Comparison of ENCODE assay signal across 45 mouse cellular contexts in the genomic region with DNA sequence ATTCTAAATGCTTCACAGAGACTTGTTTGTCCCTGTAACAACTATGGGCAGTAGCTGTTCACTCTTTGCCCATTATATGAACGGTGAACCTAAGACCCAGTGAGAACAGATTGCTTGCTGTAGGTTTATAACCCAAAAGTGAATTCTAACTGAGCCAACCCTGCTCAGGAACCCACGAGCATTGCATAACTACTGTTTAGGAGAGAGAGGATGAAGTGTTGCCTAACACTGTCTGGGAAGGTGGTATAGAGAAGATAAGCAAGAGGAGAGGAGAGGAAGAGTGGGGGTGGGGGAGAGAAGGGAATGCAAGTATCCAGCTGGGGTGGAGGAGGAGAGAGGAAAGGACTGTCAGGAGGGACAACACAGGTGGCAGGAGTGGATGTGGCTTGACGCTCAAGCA. TPM values are rescaled to one million over a fixed set of nuclear protein-coding genes. Genes with fewer than 3 reads are reported as not detected.
DNase-seq lines count a peak whose midpoint lies in the region; ATAC-seq lines count a peak whose summit lies in the region.
"Had no signal": no experiment of that assay in that cellular context is flagged by ENCODE, and none has a peak within 500 bp of the region (broad histone marks: within the 10 kb centered on the region; RNA-seq: fewer than 3 reads in every experiment).

No protein-coding gene starts in this region.

- peak; percentile 32 for DNase-seq in liver, embryonic 11.5 days (ENCODE audit: low spot score)
- DNase-seq in 416B (ENCODE audit: low read depth) (peak; percentile 90), adipocyte (ENCODE audit: low spot score) (peak; percentile 60)
- no peak for DNase-seq in cerebellum, postnatal 4 days (ENCODE audit: low spot score in 2 of 2)
- DNase-seq: adrenal gland, adult 8-10 months; cerebellum, adult 11 months; cerebellum, adult 9-11 months; gastrocnemius, postnatal 25 days; heart, adult 2 months; kidney, adult 2 months; kidney, postnatal 36 days; lung, embryonic 14.5 days; thymus, postnatal 4 days had no signal

- no peak overlapping the region for H3K4me2 ChIP-seq in liver, embryonic 11.5 days
- H3K4me2 ChIP-seq in liver, embryonic 12.5 days: no peak overlapping the region
- H3K4me2 ChIP-seq: forebrain, embryonic 13.5 days; hindbrain, embryonic 12.5 days; intestine, embryonic 15.5 days; limb, embryonic 13.5 days; lung, embryonic 14.5 days; neural tube, embryonic 12.5 days had no signal

- no peaks in the 10 kb centered on the region for H3K27me3 ChIP-seq in liver, embryonic 11.5 days (replicated peaks; ENCODE audit: control insufficient read depth, insufficient read depth, low read length)
- H3K27me3 ChIP-seq in liver, embryonic 12.5 days (replicated peaks): peaks cover 4% of the 10 kb centered on the region; the same call in 1 of the 2 replicates
- H3K27me3 ChIP-seq: forebrain, embryonic 13.5 days; hindbrain, embryonic 12.5 days; intestine, embryonic 15.5 days; limb, embryonic 13.5 days; neural tube, embryonic 12.5 days had no signal

- no peaks in the 10 kb centered on the region for H3K36me3 ChIP-seq in liver, embryonic 11.5 days (ENCODE audit: control insufficient read depth, insufficient read depth, low read length)
- no peaks in the 10 kb centered on the region for H3K36me3 ChIP-seq in liver, embryonic 12.5 days
- H3K36me3 ChIP-seq: hindbrain, embryonic 12.5 days; intestine, embryonic 15.5 days; limb, embryonic 13.5 days; midbrain, embryonic 10.5 days; neural tube, embryonic 12.5 days had no signal

- WGBS in liver, embryonic 11.5 days: 31% methylated on average over 3 of the region's 3 CpGs
- WGBS in liver, embryonic 12.5 days (ENCODE audit: insufficient replicate concordance): 18% methylated on average over 3 of the region's 3 CpGs

- H3K4me3 ChIP-seq in liver, embryonic 11.5 days (ENCODE audit: low read depth, low read length): no peak overlapping the region
- no peak overlapping the region for H3K4me3 ChIP-seq in liver, embryonic 12.5 days
- H3K4me3 ChIP-seq: erythroblast, embryonic 14.5 days; forebrain, embryonic 13.5 days; heart, adult 2 months; hindbrain, embryonic 12.5 days; intestine, embryonic 15.5 days; layer of hippocampus, adult 2 months; left cerebral cortex, adult 2 months; limb, embryonic 13.5 days; midbrain, embryonic 10.5 days; myocyte; neural tube, embryonic 12.5 days had no signal

- peaks cover 14% of the 10 kb centered on the region for H3K4me1 ChIP-seq in liver, embryonic 11.5 days (replicated peaks; ENCODE audit: control insufficient read depth, insufficient read depth, low read length)
- H3K4me1 ChIP-seq in liver, embryonic 12.5 days: peaks cover 53% of the 10 kb centered on the region
- H3K4me1 ChIP-seq: forebrain, embryonic 13.5 days; limb, embryonic 13.5 days; midbrain, embryonic 10.5 days; neural tube, embryonic 12.5 days had no signal

- no peak overlapping the region for H3K9ac ChIP-seq in liver, embryonic 11.5 days (ENCODE audit: low read depth, low read length)
- no peak overlapping the region for H3K9ac ChIP-seq in liver, embryonic 12.5 days
- H3K9ac ChIP-seq: forebrain, embryonic 13.5 days; hindbrain, embryonic 12.5 days; intestine, embryonic 15.5 days; limb, embryonic 13.5 days; liver, embryonic 14.5 days; lung, embryonic 14.5 days; neural tube, embryonic 12.5 days had no signal

- no peaks in the 10 kb centered on the region for H3K9me3 ChIP-seq in liver, embryonic 11.5 days (ENCODE audit: control insufficient read depth, low read length)
- no peaks in the 10 kb centered on the region for H3K9me3 ChIP-seq in liver, embryonic 12.5 days (replicated peaks)
- H3K9me3 ChIP-seq: forebrain, embryonic 13.5 days; hindbrain, embryonic 12.5 days; intestine, embryonic 15.5 days; limb, embryonic 13.5 days; midbrain, embryonic 10.5 days; neural tube, embryonic 12.5 days had no signal

- no peak for ATAC-seq in liver, embryonic 11.5 days (replicated peaks; ENCODE audit: low FRiP score)
- no peak for ATAC-seq in liver, embryonic 12.5 days
- ATAC-seq in megakaryocyte progenitor cell, adult 5-6 weeks (replicated peaks; ENCODE audit: poor library complexity): peak; percentile 62
- ATAC-seq: activated CD4-positive, CD25-positive, alpha-beta regulatory T cell, adult 4 months; forebrain, embryonic 13.5 days; hindbrain, postnatal 0 days; intestine, embryonic 15.5 days had no signal

- no peak overlapping the region for H3K27ac ChIP-seq in liver, embryonic 11.5 days (ENCODE audit: low read depth, low read length)
- no peak overlapping the region for H3K27ac ChIP-seq in liver, embryonic 12.5 days
- H3K27ac ChIP-seq: forebrain, embryonic 13.5 days; heart, adult 2 months; hindbrain, embryonic 12.5 days; hindbrain, postnatal 0 days; intestine, embryonic 15.5 days; layer of hippocampus, adult 2 months; left cerebral cortex, adult 2 months; limb, embryonic 13.5 days; liver, embryonic 14.5 days; midbrain, embryonic 10.5 days; neural tube, embryonic 12.5 days had no signal

RNA-seq across cellular contexts. Expression of gene Cxcr2, which starts 2.7 kb away (rescaled TPM):
- polyA plus RNA-seq in liver, embryonic 11.5 days (2014; fragmentation: Nextera tagmentation; extraction: Ambion mirVana): 0.47 and 0.70 TPM in 2 replicates
- 0.65 and 0.97 TPM in 2 replicates for polyA plus RNA-seq in liver, embryonic 12.5 days (2016; fragmentation: Nextera tagmentation; extraction: Ambion mirVana)
- total RNA-seq in megakaryocyte progenitor cell, adult 5-6 weeks (2015): 5.3 and 9.3 TPM in 2 replicates
- 9.5 and 10.7 TPM in 2 replicates for total RNA-seq in megakaryocyte progenitor cell, adult 5-6 weeks (2017)
- total RNA-seq: gastrocnemius, adult 18-20 months; gastrocnemius, postnatal 25 days; layer of hippocampus, adult 2 months; layer of hippocampus, postnatal 14 days; left cerebral cortex, adult 2 months; left cerebral cortex, postnatal 25 days had no signal
- polyA plus RNA-seq: cortical plate, adult 2 months; heart, embryonic 14.5 days; hindbrain, embryonic 12.5 days; myocyte; testis, adult 2 months had no signal

RNA-seq across cellular contexts. Expression of gene Rufy4, which starts 25.8 kb away (rescaled TPM):
- polyA plus RNA-seq in liver, embryonic 11.5 days (2014; fragmentation: Nextera tagmentation; extraction: Ambion mirVana): 0.17 and 0.34 TPM in 2 replicates
- 0.16 and 0.20 TPM in 2 replicates for polyA plus RNA-seq in liver, embryonic 12.5 days (2016; fragmentation: Nextera tagmentation; extraction: Ambion mirVana)
- total RNA-seq in megakaryocyte progenitor cell, adult 5-6 weeks (2015): 0.37 and 0.72 TPM in 2 replicates
- total RNA-seq in megakaryocyte progenitor cell, adult 5-6 weeks (2017): 0.54 and 0.68 TPM in 2 replicates
- total RNA-seq: CH12.LX; ES-E14; hindbrain, postnatal 0 days; left cerebral cortex, postnatal 25 days; midbrain, postnatal 0 days had no signal
- polyA plus RNA-seq: activated CD4-positive, CD25-positive, alpha-beta regulatory T cell, adult 4 months; cortical plate, adult 2 months; erythroblast, embryonic 14.5 days; myocyte; small intestine, adult 2 months had no signal

RNA-seq across cellular contexts. Expression of gene Tns1, which starts 26.8 kb away (rescaled TPM):
- polyA plus RNA-seq in liver, embryonic 11.5 days (2014; fragmentation: Nextera tagmentation; extraction: Ambion mirVana): 19.4 and 20.4 TPM in 2 replicates
- polyA plus RNA-seq in liver, embryonic 12.5 days (2016; fragmentation: Nextera tagmentation; extraction: Ambion mirVana): 13.1 and 16.1 TPM in 2 replicates
- 12.4 and 15.4 TPM in 2 replicates for total RNA-seq in megakaryocyte progenitor cell, adult 5-6 weeks (2015)
- 3.1 and 9.7 TPM in 2 replicates for total RNA-seq in megakaryocyte progenitor cell, adult 5-6 weeks (2017)

RNA-seq across cellular contexts. Expression of gene Cxcr1, which starts 43.3 kb away (rescaled TPM):
- not detected in 2 replicates for polyA plus RNA-seq in liver, embryonic 11.5 days (2014; fragmentation: Nextera tagmentation; extraction: Ambion mirVana)
- not detected in 2 replicates for polyA plus RNA-seq in liver, embryonic 12.5 days (2016; fragmentation: Nextera tagmentation; extraction: Ambion mirVana)
- not detected in 2 replicates for total RNA-seq in megakaryocyte progenitor cell, adult 5-6 weeks (2015)
- total RNA-seq in megakaryocyte progenitor cell, adult 5-6 weeks (2017): not detected in 2 replicates
- total RNA-seq: adrenal gland, postnatal 4 days; CH12.LX; ES-E14; gastrocnemius, adult 18-20 months; gastrocnemius, postnatal 25 days; heart, adult 2 months; heart, postnatal 25 days; hindbrain, postnatal 0 days; layer of hippocampus, adult 2 months; layer of hippocampus, postnatal 14 days; left cerebral cortex, adult 2 months; left cerebral cortex, postnatal 25 days; midbrain, postnatal 0 days had no signal
- polyA plus RNA-seq: activated CD4-positive, CD25-positive, alpha-beta regulatory T cell, adult 4 months; C2C12; cortical plate, adult 2 months; embryonic facial prominence, embryonic 14.5 days; erythroblast, embryonic 14.5 days; forebrain, embryonic 13.5 days; heart, adult 2 months; heart, embryonic 14.5 days; hindbrain, embryonic 12.5 days; hindbrain, postnatal 0 days; intestine, embryonic 15.5 days; kidney, adult 2 months; kidney, embryonic 16.5 days; limb, embryonic 13.5 days; liver, embryonic 14.5 days; lung, embryonic 14.5 days; midbrain, embryonic 10.5 days; midbrain, postnatal 0 days; myocyte; neural tube, embryonic 12.5 days; small intestine, adult 2 months; stomach, embryonic 14.5 days; testis, adult 2 months; thymus, postnatal 0 days had no signal

Comparison
In these comparisons a context has a peak if more than half of its experiments do, and no peak if none do; other contexts are left out.
1. DNase-seq: peak in liver, embryonic 11.5 days (single experiment), 416B (single experiment) and adipocyte (single experiment); none in cerebellum, postnatal 4 days (0 of 2).